Mouse (Mus musculus) small intestine, adult 2 months (tissue): Measurements from ENCODE around the gene Clrn1. TPM values are rescaled to one million over a fixed set of nuclear protein-coding genes. Genes with fewer than 3 reads are reported as not detected.

ENCODE experiments used
- H3K27ac ChIP-seq: fragments of 200-500 bp; 2 replicates; pipeline ENCODE4 v1.5.1; 2012; ENCODE audit warnings: low read depth, low read length, control low read depth, inconsistent platforms; ENCODE audit not compliant: insufficient read depth
- H3K27me3 ChIP-seq: fragments of 200-500 bp; 2 replicates; pipeline ENCODE4 v1.6.1; 2012; ENCODE audit warnings: mild to moderate bottlenecking, moderate library complexity, low read length, inconsistent platforms; ENCODE audit not compliant: control insufficient read depth, insufficient read depth
- H3K36me3 ChIP-seq: fragments of 200-500 bp; 2 replicates; pipeline ENCODE4 v1.6.1; 2012; ENCODE audit warnings: mild to moderate bottlenecking, low read length, control low read depth, inconsistent platforms; ENCODE audit not compliant: control insufficient read depth, insufficient read depth
- H3K4me1 ChIP-seq: fragments of 200-500 bp; 2 replicates; pipeline ENCODE4 v1.6.1; 2012; ENCODE audit warnings: low read length, inconsistent platforms, mixed read lengths; ENCODE audit not compliant: control insufficient read depth, insufficient read depth, insufficient read length
- H3K4me3 ChIP-seq: fragments of 200-500 bp; 2 replicates; pipeline ENCODE4 v1.5.1; 2012; ENCODE audit warnings: low read depth, mild to moderate bottlenecking, control low read depth, inconsistent platforms, low read length, moderate library complexity
- CTCF ChIP-seq: fragments of 200-500 bp; IDR thresholded peaks from 2 replicates; pipeline ENCODE4 v1.5.1; 2012; ENCODE audit warnings: low read depth, mild to moderate bottlenecking, control low read depth, inconsistent platforms, low read length, moderate library complexity, mixed read lengths; ENCODE audit not compliant: insufficient replicate concordance, insufficient read length; ENCODE audit errors: extremely low read depth
- POLR2A ChIP-seq: fragments of 200-500 bp; IDR thresholded peaks from 2 replicates; pipeline ENCODE4 v1.6.1; 2012; ENCODE audit warnings: low read depth, mild to moderate bottlenecking, control low read depth, inconsistent platforms, low read length, moderate library complexity
- WGBS: fragments of 180-500 bp; shearing (Covaris S2); methylation state at CpG from one replicate; pipeline ENCODE4 v1.1.7; 2018; 5-methylcytosine and 5-hydroxymethylcytosine counted together
- polyA plus RNA-seq: library from polyadenylated mRNA; depleted of rRNA; stranded (reverse); fragments of >200 nt; gene quantifications from 2 replicates; pipeline ENCODE4 v1.2.3, GENCODE M21; 2012; rRNA removed

The Clrn1 gene
- polyA plus RNA-seq = not detected in 2 replicates

DNA sequence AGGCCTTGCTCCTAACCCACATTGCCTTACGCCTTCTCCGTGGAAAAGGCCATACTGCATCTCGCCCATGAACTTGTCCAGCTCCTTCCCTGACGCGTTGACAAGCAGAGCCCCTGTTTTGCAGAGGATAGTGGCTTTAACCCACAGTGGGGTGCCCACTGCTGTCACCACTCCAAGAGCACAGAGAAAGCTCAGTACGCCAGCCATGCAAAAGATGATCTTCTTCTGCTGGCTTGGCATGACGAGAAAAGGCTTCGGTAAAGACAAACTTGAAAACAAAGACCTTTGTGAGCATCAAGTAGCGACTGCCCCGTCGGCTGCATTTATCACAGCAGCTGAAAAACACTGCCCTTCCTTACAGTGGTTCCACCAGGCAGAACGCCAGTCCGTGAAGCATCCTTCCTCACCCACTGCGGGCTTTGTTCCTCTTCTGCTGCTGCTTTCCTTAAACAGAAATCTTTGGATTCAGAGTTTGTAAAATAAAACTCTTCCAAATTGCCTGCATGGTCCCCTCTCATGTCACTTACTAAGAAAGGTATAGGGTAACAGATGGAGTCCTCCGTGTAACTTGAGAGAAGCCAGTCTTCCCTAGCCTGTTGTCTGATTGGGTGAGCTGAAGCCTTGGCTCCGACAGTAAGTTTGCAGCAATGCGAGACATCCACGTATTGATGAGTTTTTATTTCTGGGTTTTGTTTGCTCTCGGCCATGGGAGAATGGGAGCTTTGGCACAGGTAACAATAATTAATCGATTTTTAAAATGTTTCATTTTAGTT, at the start of gene Clrn1:
Clrn1 (minus strand) TSS at position 540 of the 773 bp plus-strand sequence.
- WGBS = 84% methylated on average over 20 of the region's 20 CpGs
- Histone ChIP-seq H3K27ac (no peak within 1 kb of the TSS), H3K4me3 (no peak within 1 kb of the TSS), H3K36me3 (no peaks in the 10 kb centered on the region), H3K27me3 (no peaks in the 10 kb centered on the region), H3K4me1 (no peaks in the 10 kb centered on the region)
- TF ChIP-seq CTCF = no peak
- TF ChIP-seq POLR2A = no peak

DNA sequence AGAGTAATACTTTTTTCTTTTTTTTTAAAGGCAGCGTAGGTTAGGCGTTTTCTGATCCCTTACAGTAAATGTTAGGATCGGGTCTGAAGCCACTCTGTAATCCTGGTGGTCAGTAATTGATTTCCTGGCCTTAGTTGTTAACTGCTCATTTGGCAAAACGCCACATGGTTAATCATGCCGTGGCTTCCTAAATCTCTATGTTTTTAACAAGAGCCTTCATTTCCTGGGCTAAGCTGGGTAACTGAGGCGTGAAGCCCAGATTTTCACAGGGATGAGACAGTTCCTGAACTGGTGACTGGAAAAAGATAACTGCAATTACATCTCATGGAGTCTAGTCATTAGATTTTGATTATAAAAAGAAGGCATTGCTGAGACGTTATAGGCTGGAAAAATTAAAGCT, 38.9 kb upstream of the Clrn1 start:
- Histone ChIP-seq H3K27me3 (no peaks in the 10 kb centered on the region), H3K27ac (no peak overlapping the region), H3K4me1 (no peaks in the 10 kb centered on the region), H3K4me3 (no peak overlapping the region), H3K36me3 (no peaks in the 10 kb centered on the region)
- 60% methylated on average over 7 of the region's 7 CpGs for WGBS
- TF ChIP-seq POLR2A (no peak), CTCF (no peak)

DNA sequence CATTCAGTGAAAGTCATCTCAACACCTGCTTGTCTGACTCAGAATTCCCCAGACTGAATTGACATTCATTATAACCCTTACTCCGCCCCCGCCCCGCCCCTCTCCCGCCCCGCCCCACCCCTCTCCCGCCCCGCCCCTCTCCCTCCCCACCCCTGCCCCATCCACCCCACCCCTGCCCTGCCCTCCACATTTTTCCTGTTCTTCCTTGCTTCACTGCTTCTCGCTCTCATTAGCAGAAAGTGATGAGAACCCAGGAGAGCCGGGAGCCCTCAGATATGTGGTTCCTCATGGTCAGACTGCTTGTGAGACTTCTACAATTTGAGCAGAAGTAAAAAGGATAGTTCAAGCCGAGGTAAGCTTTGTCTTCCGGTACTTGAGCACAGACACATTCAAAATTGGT, 38.0 kb upstream of the Clrn1 start:
- no peaks in the 10 kb centered on the region for H3K4me1 ChIP-seq
- H3K27me3 ChIP-seq = no peaks in the 10 kb centered on the region
- no peak overlapping the region for H3K4me3 ChIP-seq
- no peaks in the 10 kb centered on the region for H3K36me3 ChIP-seq
- no peak for TF ChIP-seq CTCF
- TF ChIP-seq POLR2A = no peak
- H3K27ac ChIP-seq = no peak overlapping the region
- WGBS = 77% methylated on average over 4 of the region's 11 CpGs

DNA sequence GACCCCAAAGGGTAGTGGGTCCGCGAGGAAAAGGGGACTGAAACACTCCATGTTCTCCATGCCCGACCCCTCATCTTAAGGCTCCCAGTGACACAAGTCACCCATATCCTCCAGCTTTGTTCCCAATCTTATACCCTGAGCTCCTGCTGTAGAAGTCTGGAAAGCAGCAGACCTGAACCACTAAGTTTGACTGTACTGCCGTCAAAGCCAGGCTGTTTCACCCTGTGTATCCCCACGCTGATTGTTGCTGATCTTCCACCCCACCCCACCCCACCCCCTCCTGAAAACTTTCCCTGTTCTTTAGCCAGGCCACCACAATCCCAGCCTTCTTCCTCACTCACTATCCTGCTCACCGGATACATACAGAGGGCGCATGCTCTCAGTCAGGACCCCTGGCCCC, 37.5 kb upstream of the Clrn1 start:
- Histone ChIP-seq H3K27ac (no peak overlapping the region), H3K27me3 (no peaks in the 10 kb centered on the region), H3K4me1 (no peaks in the 10 kb centered on the region), H3K4me3 (no peak overlapping the region), H3K36me3 (no peaks in the 10 kb centered on the region)
- TF ChIP-seq POLR2A = no peak
- no peak for TF ChIP-seq CTCF
- WGBS = 85% methylated on average over 7 of the region's 7 CpGs

DNA sequence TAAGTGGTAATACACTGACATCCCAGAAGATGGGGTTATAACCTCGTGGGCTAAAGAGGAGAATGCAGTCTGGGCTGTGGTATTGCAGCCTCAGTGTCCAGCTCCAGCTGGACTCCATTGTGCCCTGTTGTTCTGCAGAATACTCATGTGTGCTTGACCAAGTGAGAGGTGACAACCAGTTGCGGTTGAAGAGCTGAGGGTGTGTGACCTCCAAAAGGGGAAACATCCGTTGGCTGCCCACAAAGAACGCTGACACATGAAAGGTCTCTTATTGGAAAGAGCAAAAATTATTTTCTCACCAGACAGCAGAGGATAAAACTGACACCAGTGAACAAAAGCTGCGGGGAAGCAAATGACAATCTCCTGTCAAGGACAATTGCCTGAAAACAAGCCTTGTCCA, 36.2 kb upstream of the Clrn1 start:
- H3K36me3 ChIP-seq = no peaks in the 10 kb centered on the region
- TF ChIP-seq CTCF = no peak
- TF ChIP-seq POLR2A = no peak
- no peaks in the 10 kb centered on the region for H3K27me3 ChIP-seq
- no peaks in the 10 kb centered on the region for H3K4me1 ChIP-seq
- H3K27ac ChIP-seq = no peak overlapping the region
- no peak overlapping the region for H3K4me3 ChIP-seq
- 70% methylated on average over 5 of the region's 5 CpGs for WGBS

DNA sequence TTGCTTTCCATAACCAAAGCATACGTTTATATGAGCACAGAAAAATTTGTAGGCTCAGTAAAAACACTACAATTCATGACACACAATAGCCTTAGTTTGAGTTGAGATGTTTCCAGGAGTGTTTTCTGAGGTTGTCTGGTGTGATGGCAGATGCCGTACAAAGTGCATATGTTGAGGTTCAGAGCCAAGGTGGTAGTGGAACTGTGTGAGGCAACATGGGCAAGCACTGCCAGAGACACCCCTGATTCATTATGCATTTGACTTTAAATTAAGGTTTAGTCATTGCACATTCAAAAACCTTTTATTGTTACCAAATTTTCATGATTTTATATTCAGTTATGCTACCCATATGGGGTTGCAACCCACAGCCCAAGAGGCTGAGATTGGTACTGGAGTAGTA, 19.5 kb upstream of the Clrn1 start:
- TF ChIP-seq CTCF (no peak), POLR2A (no peak)
- H3K4me1 ChIP-seq = no peaks in the 10 kb centered on the region
- 76% methylated on average over 2 of the region's 2 CpGs for WGBS

DNA sequence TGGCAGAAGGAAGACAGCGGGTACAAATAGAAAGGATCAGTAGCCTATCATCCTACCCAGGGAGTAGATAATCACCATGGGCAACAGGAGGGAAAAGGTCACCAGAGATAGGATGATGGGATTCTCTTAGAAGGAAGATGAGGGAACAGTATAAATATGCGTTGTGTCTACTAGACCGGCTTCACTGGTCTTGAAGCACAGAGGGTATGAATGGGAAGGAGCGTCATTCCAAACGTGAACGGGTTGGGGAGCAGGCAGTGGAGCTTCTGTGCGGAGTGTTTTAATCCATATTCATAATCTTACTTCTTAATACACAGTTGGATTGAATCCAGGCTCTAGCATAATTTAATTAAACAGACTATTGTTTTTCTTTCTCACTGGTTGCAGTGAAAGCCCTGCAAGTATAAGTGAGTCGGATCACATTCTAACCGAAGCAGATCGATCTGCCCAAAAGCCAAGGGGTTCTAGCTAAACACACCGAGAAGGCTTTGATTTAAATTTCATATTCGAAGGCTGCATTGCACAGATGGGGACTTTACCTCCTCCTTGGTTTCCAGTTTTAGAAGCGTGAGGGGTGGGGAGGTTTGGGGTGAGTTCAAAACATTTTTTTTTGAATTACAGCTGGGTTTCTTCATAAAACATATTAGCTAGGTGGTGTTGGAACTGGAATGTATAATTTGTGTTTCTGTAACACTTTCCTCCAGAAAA, 17.1 kb upstream of the Clrn1 start:
- Histone ChIP-seq H3K27ac (no peak overlapping the region), H3K27me3 (no peaks in the 10 kb centered on the region), H3K4me1 (no peaks in the 10 kb centered on the region), H3K4me3 (no peak overlapping the region), H3K36me3 (no peaks in the 10 kb centered on the region)
- TF ChIP-seq CTCF (no peak), POLR2A (no peak)
- 81% methylated on average over 13 of the region's 13 CpGs for WGBS

More for the DNA sequence above, 19.5 kb upstream of the Clrn1 start:
- Histone ChIP-seq H3K27ac (no peak overlapping the region), H3K4me3 (no peak overlapping the region), H3K27me3 (no peaks in the 10 kb centered on the region), H3K36me3 (no peaks in the 10 kb centered on the region)
